Mouse (Mus musculus) layer of hippocampus, postnatal 36 days (tissue): ENCODE data around the gene Kdm1b. TPM values are rescaled to one million over a fixed set of nuclear protein-coding genes. Genes with fewer than 3 reads are reported as not detected.

Experiments used
- DNase-seq, 2 experiments: peaks; one replicate each; pipeline ENCODE4 v3.0.0; 2022
- total RNA-seq, 2 experiments: library from RNA; stranded (reverse); gene quantifications; 2 replicates each; pipeline ENCODE4 v1.2.3; 2021

Kdm1b gene
- total RNA-seq, 2 experiments from 2014 or later = 9.5 to 10.1 TPM

DNA sequence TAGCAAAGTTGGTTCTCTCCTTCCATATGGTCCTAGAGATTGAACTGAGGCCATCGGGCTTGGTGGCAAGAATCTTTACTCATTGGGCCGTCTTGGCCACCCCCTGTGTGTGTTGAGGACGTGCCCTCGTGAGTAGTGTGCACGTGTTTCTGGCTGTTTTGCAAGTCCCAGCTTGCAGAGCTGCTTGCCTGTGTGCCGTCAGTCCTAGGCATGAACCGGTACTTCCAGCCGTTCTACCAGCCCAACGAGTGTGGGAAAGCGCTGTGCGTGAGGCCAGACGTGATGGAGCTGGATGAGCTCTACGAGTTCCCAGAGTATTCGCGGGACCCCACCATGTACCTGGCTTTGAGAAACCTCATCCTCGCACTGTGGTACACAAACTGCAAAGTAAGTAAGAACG lies 19.5 kb downstream of the Kdm1b start:
- no peak for DNase-seq

DNA sequence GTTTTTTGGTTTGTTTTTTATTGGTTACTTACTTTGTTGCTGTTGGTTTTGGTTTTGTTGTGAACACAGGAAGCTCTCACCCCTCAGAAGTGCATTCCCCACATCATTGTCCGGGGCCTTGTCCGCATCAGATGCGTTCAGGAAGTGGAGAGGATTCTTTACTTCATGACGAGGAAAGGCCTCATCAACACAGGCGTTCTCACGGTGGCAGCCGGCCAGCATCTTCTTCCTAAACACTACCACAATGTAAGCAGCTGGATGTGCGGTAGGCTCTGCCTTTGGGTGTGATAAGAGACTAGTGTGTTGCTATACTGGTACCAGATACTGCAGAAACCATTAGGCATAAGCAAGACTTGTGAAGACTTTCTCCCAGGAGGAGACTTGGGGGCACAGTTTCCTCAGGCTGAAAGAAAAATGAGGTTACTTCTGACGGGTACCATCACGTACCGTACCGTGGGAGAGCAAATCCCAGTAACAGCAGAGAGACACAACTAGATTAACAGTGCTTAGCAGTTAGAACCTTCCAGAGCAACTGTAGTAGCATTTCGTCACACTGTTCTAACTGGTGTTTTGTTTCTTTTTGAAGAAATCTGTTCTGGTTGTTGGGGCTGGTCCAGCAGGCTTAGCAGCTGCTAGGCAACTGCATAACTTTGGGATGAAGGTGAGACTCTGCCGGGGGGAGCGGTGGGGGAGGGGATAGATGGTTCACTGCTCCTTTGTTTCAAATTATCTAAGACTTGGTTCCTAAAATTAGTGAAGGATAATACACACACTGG lies 20.9 kb downstream of the Kdm1b start:
- no peak for DNase-seq

DNA sequence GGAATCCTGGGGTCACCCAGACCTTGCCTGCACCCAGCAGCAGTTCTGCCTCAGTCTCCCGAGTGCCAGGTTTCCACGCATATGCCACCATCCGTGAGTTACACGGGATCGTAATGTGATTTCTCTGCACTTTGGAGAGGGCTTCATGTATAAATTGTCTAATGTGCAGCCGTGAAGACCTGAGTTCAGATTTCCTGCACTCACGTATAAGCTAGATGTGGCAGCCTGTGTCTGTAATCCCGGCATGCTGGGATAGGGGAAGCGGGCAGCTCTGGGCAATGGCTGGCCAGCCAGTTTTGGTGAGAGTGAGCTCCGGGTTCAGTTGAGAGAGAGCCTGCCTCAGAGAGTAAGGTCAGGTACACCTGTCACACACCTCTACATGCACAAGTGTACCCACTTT lies 23.2 kb downstream of the Kdm1b start:
- DNase-seq = no peak

DNA sequence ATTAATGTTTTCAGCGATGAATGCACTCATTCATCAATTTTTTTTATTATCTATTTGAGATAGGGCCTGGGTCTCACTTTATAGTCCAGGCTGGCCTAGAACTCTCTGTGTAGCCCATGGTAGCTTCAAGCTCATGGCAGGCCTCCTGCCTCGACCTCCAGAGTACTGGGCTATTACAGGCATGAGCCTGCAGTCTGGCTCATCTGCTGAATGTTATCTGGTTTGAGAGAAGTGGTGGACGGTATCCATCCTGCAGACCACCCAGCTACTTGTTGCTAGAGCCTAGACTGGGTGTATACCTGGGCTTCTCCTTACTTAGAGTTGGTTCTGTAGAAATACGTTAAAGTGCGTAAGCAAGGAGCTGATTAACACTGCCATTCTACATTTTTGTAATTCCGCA lies 23.7 kb downstream of the Kdm1b start:
- no peak for DNase-seq

DNA sequence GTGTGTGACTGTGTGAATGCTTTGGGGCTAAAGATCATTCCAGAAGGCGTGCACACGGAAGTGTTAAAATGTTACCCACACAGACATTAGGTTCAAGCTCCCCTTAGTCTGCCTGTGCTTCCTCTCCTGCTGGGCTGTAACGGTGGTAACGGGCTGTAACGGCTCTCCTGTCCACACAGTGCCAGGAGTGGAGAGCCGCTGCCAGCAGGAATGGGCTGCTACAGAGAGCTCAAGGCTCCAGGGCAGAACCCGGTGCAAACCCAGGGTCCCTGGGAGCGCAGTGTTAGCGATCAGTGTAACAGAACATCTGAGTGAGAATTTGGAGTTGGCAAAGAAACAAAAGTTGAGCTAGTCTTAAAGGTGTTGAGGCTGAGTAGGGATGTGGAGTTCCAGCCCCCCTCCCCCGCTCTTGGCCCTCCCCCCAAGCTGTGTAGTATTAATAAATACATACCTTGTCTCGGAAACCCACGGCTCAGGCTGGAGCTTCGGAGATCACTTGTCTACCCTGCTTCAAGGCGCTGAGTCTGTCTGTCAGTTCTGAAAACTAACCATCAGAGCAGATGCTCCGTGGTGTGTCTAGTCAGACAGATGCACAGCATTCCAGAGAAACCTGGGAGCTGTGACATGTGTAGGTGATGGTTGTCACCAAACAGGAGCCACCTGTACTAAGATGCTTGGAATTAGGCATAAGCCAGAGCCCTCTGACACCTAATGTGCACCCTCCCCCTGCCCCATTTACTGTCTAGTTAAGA lies 27.2 kb downstream of the Kdm1b start:
- DNase-seq = no peak

DNA sequence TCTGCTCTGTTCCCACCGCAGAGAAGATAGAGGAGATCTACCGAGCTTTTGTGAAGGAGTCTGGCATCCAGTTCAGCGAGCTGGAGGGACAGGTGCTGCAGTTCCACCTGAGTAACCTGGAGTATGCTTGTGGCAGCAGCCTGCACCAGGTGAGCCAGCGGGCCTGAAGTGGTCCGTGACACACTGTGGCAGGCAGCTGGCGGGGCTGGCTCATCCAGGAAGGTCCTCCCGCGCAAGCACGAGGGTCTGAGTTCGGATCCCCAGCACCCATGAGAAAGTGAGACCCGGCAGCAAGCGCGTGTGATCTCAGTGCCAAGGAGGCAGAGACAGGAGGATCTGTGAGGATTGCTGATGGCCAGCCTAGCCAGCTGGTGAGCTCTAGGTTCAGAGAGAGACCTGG lies 28.6 kb downstream of the Kdm1b start:
- no peak for DNase-seq

DNA sequence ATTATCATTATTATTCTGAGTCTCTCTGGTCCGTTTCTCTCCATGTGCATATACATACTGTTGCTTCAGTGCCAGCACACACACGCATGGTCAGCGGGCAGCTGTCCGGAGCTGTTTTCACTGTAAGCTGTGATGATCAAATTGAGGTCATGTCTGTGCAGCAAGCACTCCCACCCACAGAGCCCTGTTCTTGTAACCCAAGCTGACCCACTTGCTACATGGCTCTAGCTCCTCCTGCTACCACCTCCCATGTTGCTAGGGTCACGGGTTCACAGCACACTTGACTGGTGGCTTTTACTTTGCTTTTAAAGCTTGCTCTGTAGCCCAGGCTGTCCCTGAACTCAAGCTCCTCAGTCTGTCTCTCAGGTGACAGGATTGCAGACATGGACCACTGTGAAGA lies 29.2 kb downstream of the Kdm1b start:
- DNase-seq = no peak

DNA sequence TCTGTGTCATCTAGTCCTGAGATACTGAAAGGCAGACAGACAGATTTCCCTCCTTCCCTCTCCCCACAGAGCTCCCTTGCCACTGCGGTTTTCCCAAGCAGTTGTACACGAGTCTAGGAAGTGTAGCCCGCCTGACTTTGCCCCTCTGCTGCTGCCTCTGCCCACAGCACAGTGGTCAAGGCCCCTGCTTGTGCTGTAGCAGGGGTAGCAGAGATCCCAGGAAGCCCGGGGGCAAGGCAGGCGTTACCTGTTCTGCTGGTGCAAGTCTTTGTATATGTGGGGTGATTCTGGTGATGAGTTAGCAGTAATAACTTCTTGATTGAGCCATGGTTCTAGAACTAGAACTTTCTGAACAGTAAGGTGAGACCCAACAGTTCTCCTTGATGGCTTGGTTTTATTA lies 32.9 kb downstream of the Kdm1b start:
- DNase-seq = no peak

DNA sequence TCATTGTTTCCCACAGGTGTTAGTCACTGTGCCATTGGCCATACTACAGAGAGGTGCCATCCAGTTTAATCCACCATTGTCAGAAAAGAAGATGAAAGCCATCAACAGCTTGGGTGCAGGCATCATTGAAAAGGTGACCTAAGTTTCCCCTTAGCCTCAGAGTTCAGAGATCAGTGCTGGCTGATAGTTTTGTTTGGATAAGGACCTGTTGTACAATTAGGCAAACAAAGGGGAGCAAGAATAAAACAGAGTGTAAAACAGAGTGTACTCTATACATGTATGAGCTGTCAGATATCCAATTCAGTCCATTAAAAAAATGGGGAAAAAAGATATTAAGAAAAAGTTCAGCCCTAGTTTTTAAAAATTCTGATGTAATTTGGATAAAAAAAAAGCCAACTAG lies 34.1 kb downstream of the Kdm1b start:
- no peak for DNase-seq

DNA sequence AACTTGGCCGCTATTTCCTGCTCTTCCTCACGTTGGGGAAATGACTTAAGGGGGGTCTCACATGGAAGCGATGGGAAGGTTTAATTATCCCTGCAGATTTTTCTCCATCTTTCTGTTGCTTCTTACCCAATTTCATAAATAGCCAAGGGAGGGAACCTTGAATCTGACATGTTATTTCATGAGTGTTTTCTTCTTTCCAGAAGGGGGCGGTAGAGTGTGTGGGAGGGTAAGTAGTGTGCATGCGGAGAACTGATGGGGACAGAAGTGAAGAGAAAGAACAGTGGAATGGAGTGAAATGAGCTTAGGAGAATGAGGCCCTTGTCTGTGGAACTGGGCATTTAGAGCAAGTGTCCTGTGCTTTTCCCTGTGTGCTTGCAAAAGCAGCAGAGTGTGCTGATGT lies 35.5 kb downstream of the Kdm1b start:
- DNase-seq = no peak

DNA sequence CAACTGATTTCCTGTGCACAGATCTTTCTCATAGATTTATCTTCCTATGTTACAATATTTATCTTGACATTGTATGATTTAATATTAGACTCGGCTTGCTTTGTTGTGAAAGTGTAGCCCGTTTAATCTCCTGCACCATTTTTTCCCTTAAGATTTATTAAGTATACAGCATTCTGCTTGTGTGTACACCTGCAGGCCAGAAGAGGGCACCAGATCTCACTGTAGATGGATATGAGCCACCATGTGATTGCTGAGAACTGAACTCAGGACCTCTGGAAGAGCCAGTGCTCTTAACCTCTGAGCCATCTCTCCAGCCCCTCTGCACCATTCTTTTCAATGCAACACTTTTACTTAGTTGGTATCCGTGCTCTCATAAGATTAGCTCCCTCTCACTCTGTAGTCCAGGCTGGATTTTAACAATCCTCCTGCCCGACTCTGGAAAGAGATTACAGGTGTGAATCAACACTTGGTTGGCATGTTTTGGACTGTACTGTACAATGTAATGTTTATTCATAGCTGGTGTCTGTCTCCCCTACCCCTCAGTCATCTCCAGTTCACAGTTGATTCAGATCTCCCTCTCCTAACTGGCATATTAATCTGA lies 37.7 kb downstream of the Kdm1b start:
- no peak for DNase-seq

DNA sequence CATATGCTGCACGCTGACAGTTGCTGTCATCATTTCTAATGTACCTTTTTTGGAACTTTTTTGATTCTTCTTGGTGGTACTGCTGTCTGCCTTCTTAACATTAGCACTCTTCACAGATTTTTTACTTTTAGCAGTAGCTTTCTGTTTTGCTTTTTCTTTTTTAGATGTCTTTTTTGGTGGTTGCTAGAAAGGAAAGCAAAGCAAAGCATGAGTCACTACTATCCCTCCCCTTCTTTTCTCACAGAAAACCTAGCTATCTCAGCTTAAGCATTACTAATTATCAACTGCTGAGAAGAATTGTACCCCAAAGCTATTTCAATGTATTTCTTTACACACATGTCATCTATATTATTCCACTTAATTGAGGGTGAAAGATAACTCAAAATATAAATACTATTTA lies 45.1 kb downstream of the Kdm1b start:
- no peak for DNase-seq

DNA sequence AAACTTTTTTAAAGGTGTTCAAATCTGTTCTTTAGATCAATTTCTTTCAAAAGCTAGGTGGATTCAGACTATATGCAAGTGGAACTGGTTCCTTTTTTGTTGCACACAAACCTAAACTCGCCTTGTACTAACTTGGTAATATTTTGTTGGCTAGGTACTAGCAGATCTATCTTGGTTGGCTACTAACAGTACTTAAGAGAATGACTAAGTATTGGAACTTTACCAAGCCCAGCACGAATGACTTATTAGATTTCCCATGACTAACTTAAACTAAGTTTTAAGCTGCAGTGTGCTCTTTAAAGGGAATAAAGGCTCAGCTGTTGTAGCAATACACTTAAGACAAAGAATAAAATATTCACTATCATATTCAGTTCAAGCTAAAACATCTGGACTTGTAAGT lies 46.0 kb downstream of the Kdm1b start:
- DNase-seq = no peak

DNA sequence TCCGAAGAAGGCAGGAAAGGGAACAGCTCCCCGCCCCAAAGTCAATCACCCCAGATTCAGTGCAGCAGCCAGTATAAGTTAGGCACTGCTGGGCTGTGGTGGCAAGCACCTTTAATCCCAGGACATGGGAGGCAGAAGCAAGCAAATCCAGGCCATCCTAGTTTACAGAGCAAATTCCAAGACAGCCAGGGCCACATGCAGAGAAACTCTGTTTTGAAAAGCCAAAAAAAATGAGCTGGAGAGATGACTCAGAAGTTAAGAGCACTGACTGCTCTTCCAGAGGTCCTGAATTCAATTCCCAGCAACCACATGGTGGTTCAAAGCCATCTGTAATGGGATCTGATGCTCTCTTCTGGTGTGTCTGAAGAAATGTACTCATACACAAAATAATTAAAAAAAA lies 50.5 kb downstream of the Kdm1b start:
- DNase-seq = no peak

DNA sequence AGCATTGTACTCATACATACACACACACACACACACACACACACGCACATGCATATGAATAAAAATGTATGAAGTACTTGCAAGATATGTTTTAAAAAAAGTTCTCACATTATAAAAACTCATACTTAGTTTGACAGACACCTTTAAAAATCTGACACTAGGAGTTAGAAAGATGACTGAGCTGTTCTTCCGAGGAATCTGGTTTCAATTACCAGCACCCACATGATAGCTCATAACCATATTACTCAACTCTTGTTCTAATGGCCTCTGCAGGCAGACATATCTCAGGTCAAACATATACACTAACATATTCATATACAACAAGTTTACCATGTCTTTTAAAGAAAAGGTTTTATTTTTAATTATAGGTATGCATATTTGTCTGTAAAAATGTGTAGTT lies 53.3 kb downstream of the Kdm1b start:
- no peak for DNase-seq

DNA sequence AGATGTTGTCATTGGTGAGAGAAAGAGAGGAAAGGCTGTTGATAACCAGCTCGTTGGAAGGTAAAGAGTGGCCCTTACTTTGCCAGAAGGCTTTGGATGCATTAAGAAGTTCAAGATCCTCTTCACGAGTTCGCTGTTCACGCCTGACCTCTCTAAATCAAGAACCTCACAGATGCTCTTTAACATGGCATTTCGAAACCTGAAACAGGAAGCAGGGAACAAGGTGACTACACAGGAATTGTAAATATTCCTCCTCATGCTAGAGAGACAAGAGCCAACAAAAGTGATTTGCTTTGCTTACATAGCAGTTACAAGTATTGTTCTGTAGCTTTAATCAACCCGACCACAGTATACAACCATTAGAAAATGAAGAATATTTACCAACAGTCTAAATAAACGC lies 56.0 kb downstream of the Kdm1b start:
- DNase-seq = no peak

DNA sequence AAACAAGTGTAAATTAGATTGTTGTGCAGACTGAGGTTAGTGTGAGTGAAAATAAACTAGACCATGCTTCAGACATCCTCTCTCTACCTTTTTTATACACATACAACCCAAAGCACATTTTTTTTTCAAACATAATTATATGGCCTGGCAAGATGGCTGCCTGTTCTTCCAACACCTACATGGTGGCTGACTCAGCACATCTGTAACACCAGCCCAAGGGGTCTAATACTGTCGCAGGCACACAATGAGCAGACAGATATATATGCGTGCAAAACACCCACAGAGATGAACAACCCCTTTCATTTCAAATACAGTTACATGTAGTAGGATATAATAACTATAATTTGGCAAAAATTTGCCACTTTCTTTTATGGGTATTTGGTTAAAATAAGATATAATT lies 57.3 kb downstream of the Kdm1b start:
- no peak for DNase-seq

DNA sequence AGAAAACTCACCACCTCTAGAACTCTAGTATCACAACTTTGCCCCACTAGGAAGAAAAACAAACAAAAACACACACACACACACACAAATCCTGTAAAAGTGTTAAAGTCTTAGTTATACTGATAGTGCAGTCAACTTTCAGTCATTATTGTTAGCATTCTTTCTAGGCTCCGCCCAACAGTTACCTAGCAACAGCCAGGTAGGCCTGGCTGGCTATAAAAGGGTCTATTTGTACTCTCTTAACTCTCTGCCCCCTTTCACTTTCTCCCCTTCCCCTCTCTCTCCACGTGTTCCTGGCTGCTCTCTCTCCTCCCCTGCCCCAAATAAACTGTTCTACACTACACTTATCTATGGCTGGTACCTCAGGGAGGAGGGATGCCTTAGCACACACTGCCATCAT lies 60.8 kb downstream of the Kdm1b start:
- no peak for DNase-seq

DNA sequence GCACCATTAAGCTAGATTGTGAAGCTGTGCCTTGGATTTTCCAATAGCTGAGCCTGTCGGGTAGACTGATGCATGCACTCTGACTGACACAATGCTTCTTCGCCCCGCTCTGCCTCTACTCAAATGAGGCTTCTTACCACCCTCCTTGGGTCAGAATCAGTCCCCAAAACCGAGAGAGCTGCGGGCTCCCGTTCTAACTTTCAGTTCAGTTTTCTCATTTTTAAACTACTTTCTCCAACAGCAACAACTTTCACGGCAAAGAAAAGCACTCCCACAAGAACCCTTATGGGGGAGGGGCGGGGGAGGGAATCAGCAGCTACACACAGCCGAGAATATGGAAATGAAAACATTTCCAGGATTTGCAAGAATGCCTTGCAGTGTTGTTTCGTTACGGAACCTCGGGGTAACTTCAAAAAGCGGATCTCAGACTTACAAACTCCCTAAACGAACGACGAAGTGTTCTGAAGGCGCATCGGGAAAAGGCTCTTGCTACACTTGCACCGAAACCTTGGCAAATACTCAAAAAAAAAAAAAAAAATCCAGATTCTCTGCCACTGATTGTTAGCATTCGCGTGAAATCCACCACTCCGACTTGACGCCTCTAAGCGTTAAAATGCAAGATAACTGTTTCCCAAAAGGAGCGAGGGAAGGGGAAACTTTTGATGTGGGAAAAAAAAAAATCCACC lies 61.7 kb downstream of the Kdm1b start:
- DNase-seq = no peak

DNA sequence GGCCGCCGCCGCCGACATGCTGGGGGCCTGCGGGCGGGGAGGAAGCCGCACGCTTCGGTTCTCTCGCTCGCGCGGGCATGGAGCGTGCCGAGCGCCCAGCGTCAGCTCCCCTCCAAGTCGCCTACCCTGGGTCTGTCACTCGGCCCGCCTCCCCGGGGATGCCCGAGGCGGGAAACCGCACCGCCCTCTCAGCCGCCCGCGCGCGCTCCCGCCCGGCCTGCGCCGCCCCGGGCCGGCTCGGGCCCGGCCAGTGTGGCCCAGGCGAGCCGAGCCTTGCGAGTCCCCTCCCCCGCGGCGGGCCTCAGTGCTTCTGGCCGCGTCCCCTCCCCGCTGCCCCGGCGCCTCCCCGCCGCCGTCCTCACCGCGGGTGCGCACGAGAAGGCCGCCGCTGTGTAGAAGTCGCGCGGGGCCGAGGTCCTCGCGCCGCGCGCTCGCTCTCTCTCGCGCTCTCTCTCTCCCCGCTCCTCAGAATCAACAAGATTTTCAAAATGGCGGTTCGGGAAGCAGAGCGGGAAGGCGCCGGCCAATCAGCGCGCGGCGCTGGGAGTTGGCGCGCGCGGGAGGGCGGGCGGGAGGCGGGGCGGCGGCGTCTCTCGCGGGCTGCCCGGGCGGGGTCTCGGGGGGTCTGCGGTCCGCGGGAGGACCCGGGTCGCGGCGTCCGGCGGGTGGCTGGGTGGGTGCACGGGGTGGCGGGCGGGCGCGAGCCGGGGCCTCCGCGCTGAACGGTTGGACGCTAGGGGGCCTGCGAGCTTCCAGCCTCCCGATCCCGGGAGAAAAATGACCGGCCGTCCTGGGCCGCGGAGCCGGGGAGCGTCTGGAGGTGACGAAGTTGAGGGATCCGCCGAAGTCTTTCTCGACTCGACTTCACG lies 62.6 kb downstream of the Kdm1b start, which contains the start of gene Dek:
TSS of gene Dek (minus strand) at position 491 of the 869 bp plus-strand sequence.
- DNase-seq = peak; percentile 82 to 84

DNA sequence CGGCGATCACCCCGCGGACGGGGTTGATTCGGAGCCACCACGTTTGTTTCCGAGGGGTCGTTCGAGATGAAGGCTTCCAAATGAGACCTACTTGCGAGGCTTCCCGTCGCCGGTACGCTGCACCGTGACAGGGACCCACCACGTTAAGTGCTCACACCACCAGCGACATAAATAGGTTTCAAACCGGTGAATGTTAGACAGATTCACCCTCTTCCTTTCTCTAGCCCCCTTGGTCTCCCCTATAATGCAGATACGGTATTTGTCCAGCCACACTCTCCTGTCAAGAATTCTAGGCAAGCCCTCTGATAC lies 63.2 kb downstream of the Kdm1b start:
- DNase-seq = no peak

DNA sequence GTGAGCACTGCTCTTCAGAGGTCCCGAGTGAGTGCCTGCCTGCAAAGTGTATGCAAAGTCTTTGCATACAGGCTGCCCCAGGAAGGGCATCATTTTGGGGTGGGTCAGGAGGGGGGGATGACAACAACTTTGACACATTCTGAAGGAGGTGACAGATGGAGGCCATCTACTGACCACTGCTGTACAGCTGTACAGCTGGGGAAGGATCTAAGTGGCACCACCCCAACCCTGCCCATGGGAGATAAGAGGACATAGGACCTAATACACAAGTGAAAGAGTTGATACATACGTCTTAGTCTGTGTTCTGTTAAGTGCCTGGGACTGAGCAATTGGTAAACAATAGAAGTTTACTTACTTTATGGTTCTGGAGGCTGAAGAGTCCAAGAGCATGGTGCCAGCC lies 65.9 kb downstream of the Kdm1b start:
- DNase-seq = no peak
